Mouse (Mus musculus): ENCODE measurements around the gene 4931422A03Rik.

The 4931422A03Rik gene

GRCm38 (mm10) chr2:103936666-103937065 is 91.5 kb downstream of the 4931422A03Rik start:
- no peak for DNase-seq (ENCODE audit: low spot score in 2 of 2)

GRCm38 (mm10) chr2:103935691-103936435 is 92.3 kb downstream of the 4931422A03Rik start:
- no peak for DNase-seq (ENCODE audit: low spot score in 2 of 2)

- DNase-seq (ENCODE audit: low spot score in 2 of 2): no peak
Measured at GRCm38 (mm10) chr2:103934670-103935069, 93.5 kb downstream of the 4931422A03Rik start.

- DNase-seq (ENCODE audit: low spot score in 2 of 2): no peak
Measured at GRCm38 (mm10) chr2:103934270-103934669, 93.9 kb downstream of the 4931422A03Rik start.

GRCm38 (mm10) chr2:103932480-103932879 is 95.7 kb downstream of the 4931422A03Rik start:
- no peak for DNase-seq (ENCODE audit: low spot score in 2 of 2)

GRCm38 (mm10) chr2:103932025-103932424 is 96.1 kb downstream of the 4931422A03Rik start:
- DNase-seq (ENCODE audit: low spot score in 2 of 2): no peak

GRCm38 (mm10) chr2:103931511-103931911 is 96.7 kb downstream of the 4931422A03Rik start:
- peak; percentile 5 to 34 for DNase-seq (ENCODE audit: low spot score in 2 of 2)

- DNase-seq (ENCODE audit: low spot score in 2 of 2): no peak
Measured at GRCm38 (mm10) chr2:103930306-103931019, 97.7 kb downstream of the 4931422A03Rik start.

GRCm38 (mm10) chr2:103927610-103928145 is 100.5 kb downstream of the 4931422A03Rik start:
- DNase-seq (ENCODE audit: low spot score in 2 of 2): no peak

- DNase-seq (ENCODE audit: low spot score in 2 of 2): no peak
Measured at GRCm38 (mm10) chr2:103926586-103927113, 101.5 kb downstream of the 4931422A03Rik start.

- no peak for DNase-seq (ENCODE audit: low spot score in 2 of 2)
Measured at GRCm38 (mm10) chr2:103919488-103919887, 108.7 kb downstream of the 4931422A03Rik start.

- no peak for DNase-seq (ENCODE audit: low spot score in 2 of 2)
Measured at GRCm38 (mm10) chr2:103918375-103918774, 109.8 kb downstream of the 4931422A03Rik start.

- no peak for DNase-seq (ENCODE audit: low spot score in 2 of 2)
Measured at GRCm38 (mm10) chr2:103917375-103917774, 110.8 kb downstream of the 4931422A03Rik start.

Measured in urinary bladder, adult 18-20 months (tissue).